Mouse (Mus musculus) embryonic facial prominence, embryonic 14.5 days (tissue): ENCODE data around the gene Zdhhc3. TPM values are rescaled to one million over a fixed set of nuclear protein-coding genes. Genes with fewer than 3 reads are reported as not detected.

Experiments used
- polyA plus RNA-seq: library from polyadenylated mRNA; unstranded; fragments of >200 nt; fragmentation: Nextera tagmentation; extraction: Ambion mirVana; gene quantifications from 2 replicates; pipeline ENCODE4 v1.2.1, GENCODE M21; 2014

Gene Zdhhc3
- polyA plus RNA-seq, 1 experiment from 2014 or later = 51.2 TPM

Other genes with a start within 250 kb of the Zdhhc3 start
- gene Zfp445, start 247.2 kb downstream of the Zdhhc3 start, polyA plus RNA-seq = 53.3 and 60.4 TPM in 2 replicates
- 2.0 and 2.9 TPM in 2 replicates for gene Zkscan7, start 227.5 kb downstream of the Zdhhc3 start, polyA plus RNA-seq
- 15.5 and 18.1 TPM in 2 replicates for gene Zfp105, start 190.1 kb downstream of the Zdhhc3 start, polyA plus RNA-seq
- 35.0 and 35.9 TPM in 2 replicates for gene 1110059G10Rik, start 162.2 kb downstream of the Zdhhc3 start, polyA plus RNA-seq
- 23.9 and 27.4 TPM in 2 replicates for gene Kif15, start 162.2 kb downstream of the Zdhhc3 start, polyA plus RNA-seq
- 24.5 and 24.6 TPM in 2 replicates for gene Tmem42, start 91.9 kb downstream of the Zdhhc3 start, polyA plus RNA-seq
- 0.18 and 0.21 TPM in 2 replicates for gene Tgm4, start 78.5 kb downstream of the Zdhhc3 start, polyA plus RNA-seq
- 84.2 and 100 TPM in 2 replicates for gene Exosc7, start within 50 bp of the Zdhhc3 start, polyA plus RNA-seq
- 2.9 TPM in 2 replicates for gene Clec3b, start 37.7 kb upstream of the Zdhhc3 start, polyA plus RNA-seq
- 7.1 and 8.0 TPM in 2 replicates for gene Cdcp1, start 102.8 kb upstream of the Zdhhc3 start, polyA plus RNA-seq
- 13.1 and 15.4 TPM in 2 replicates for gene Tmem158, start 147.6 kb upstream of the Zdhhc3 start, polyA plus RNA-seq